Mouse (Mus musculus) megakaryocyte, adult 5-6 weeks (primary cell): ENCODE measurements at regions not wholly inside any gene's neighbourhood (a gene's known extent, or its start where the extent isn't known, plus 50 kb on each side); places are given as distances from the start of the nearest gene placed in this dataset.

ENCODE experiments used
- ATAC-seq: 2 replicates; pipeline ENCODE4 v1.8.0; 2016; ENCODE audit warnings: mild to moderate bottlenecking, inconsistent platforms; ENCODE audit not compliant: poor library complexity, severe bottlenecking

GRCm38 (mm10) chr3:144137483-144137882 lies 67.5 kb downstream of the Lmo4 start:
- peak; percentile 61 for ATAC-seq

- no peak for ATAC-seq
These were observed 68.6 kb downstream of the Lmo4 start for GRCm38 (mm10) chr3:144136432-144136831.

GRCm38 (mm10) chr3:144135646-144136045 lies 69.4 kb downstream of the Lmo4 start:
- peak; percentile 66 for ATAC-seq

- no peak for ATAC-seq
These were observed 77.0 kb downstream of the Lmo4 start for GRCm38 (mm10) chr3:144128042-144128441.

GRCm38 (mm10) chr3:144124353-144124752 lies 80.7 kb downstream of the Lmo4 start:
- no peak for ATAC-seq

GRCm38 (mm10) chr3:144123361-144124072 lies 81.5 kb downstream of the Lmo4 start:
- peak; percentile 73 for ATAC-seq

GRCm38 (mm10) chr3:144119076-144119475 lies 85.9 kb downstream of the Lmo4 start:
- ATAC-seq: no peak

- ATAC-seq: no peak
These were observed 91.1 kb downstream of the Lmo4 start for GRCm38 (mm10) chr3:144113672-144114645.

- ATAC-seq: peak; percentile 85
These were observed 94.5 kb downstream of the Lmo4 start for GRCm38 (mm10) chr3:144110331-144111080.

GRCm38 (mm10) chr3:144109769-144110168 lies 95.3 kb downstream of the Lmo4 start:
- peak; percentile 55 for ATAC-seq

GRCm38 (mm10) chr3:144108310-144108709 lies 96.7 kb downstream of the Lmo4 start:
- ATAC-seq: no peak

GRCm38 (mm10) chr3:144107664-144108063 lies 97.4 kb downstream of the Lmo4 start:
- ATAC-seq: no peak

GRCm38 (mm10) chr3:144104366-144104765 lies 100.7 kb downstream of the Lmo4 start:
- ATAC-seq: no peak

- no peak for ATAC-seq
These were observed 105.6 kb downstream of the Lmo4 start for GRCm38 (mm10) chr3:144099444-144099843.

- no peak for ATAC-seq
These were observed 106.3 kb downstream of the Lmo4 start for GRCm38 (mm10) chr3:144098762-144099161.

GRCm38 (mm10) chr3:144091231-144091630 lies 113.8 kb downstream of the Lmo4 start:
- ATAC-seq: no peak

- no peak for ATAC-seq
These were observed 115.2 kb downstream of the Lmo4 start for GRCm38 (mm10) chr3:144089790-144090256.

GRCm38 (mm10) chr3:144088261-144088884 lies 116.6 kb downstream of the Lmo4 start:
- ATAC-seq: no peak

GRCm38 (mm10) chr3:144087771-144088170 lies 117.2 kb downstream of the Lmo4 start:
- no peak for ATAC-seq

GRCm38 (mm10) chr3:144086176-144086575 lies 118.8 kb downstream of the Lmo4 start:
- no peak for ATAC-seq
